Mouse (Mus musculus): ENCODE data around the gene Clptm1.
"Not testable (repeated sequence)": the region's sequence is repeated elsewhere in the genome, so short reads cannot be mapped to it uniquely, and the experiment has no call there.

Gene Clptm1

DNA sequence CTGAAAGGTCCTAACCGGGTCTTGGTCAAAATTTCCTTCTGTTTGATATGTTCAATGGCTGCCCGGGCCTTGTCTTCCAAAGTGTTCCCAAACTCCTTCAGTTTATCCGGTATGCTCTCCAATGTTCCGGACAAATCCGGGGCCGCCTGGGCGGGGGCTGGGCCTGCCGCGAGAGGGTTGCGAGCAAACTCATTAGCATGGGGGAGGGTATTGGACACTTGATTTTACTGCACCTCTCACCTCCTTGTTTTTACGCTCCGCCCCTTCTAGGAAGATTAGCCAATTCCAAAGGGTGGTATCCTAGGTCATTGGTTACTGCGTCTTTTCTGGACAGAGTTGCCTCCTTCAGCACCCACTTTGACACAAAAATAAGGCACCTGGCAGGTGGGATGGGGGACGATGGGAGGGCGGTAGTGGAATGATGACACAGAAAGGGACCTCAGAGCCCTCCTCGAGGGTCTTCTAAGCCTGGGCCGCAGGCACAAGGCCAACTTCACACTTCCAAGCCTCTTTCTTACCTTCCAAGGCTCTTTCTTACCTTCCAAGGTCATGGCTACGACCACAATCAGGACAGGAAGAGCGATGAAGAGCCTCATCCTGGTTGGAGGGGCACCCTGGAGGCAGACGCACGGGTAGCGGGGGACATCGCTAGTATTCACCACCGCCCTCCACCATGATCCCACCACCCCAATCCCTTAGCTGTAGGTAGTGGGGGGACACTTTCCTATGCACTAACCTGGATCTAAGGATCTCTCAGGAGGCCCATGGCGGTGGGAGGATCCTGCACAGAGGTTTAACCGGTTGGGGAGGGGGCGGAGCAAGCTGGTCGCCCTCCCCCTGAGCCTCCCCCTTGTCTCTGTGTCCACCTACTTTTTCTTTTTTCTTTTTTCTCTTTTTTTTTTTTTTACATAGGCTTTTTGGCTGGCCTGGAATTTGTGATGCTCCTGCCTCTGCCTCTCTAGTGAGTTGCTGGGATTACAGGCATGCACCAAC is 27.3 kb upstream of the Clptm1 start, which contains the start of gene Apoc1:
Gene Apoc1, minus strand, starts transcription at position 788 of the 993 bp plus-strand sequence.
- no peak for DNase-seq (ENCODE audit: low spot score in 2 of 2)

- DNase-seq (ENCODE audit: low spot score in 2 of 2): no peak
These were observed 26.6 kb upstream of the Clptm1 start for GRCm38 (mm10) chr7:19691434-19691833.

DNA sequence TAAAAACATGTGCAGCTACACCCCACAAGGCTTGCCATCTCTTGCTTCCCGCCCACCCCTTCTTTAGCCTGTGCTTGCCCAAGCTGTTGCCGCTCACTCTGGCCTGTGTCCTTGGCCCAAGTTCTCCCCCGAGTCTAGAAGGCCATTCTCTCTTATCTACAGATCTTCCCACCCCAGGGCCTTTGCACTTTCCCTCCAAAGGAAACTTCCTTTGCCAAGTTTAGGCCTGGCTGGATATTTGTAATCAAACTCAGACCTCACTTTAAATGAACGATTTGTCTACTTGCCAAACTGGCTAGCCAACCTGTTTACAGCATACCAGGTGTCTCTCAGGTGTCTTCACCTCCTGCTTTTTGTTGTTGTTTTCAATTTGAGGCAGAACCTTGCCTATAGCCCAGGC is 26.0 kb upstream of the Clptm1 start:
- no peak for DNase-seq (ENCODE audit: low spot score in 2 of 2)

- DNase-seq (ENCODE audit: low spot score in 2 of 2): no peak
These were observed 23.8 kb upstream of the Clptm1 start for GRCm38 (mm10) chr7:19688611-19689010.

DNA sequence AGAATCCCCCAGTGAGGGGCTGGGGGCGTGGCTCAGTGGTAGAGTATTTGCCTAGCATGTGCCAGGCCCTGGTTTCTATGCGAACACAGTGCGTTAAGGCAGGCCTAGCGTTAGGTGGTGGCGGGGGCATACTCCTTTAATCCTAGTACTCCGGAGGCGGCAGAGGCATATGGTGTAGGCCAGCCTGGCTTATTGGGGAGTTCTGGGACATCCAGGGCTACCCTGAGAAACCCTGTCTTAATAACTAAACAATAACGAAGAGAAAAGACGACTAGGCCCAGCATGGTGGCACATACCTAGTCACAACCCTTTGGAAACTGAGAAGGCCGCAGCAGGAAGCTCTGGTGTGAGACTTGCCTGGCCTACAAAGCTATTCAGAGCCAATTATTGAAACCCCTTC is 23.3 kb upstream of the Clptm1 start:
- no peak for DNase-seq (ENCODE audit: low spot score in 2 of 2)

- DNase-seq (ENCODE audit: low spot score in 2 of 2): not testable (repeated sequence)
These were observed 22.2 kb upstream of the Clptm1 start for GRCm38 (mm10) chr7:19686927-19687583.

- no peak for DNase-seq (ENCODE audit: low spot score in 2 of 2)
These were observed 21.7 kb upstream of the Clptm1 start for GRCm38 (mm10) chr7:19686521-19686920.

DNA sequence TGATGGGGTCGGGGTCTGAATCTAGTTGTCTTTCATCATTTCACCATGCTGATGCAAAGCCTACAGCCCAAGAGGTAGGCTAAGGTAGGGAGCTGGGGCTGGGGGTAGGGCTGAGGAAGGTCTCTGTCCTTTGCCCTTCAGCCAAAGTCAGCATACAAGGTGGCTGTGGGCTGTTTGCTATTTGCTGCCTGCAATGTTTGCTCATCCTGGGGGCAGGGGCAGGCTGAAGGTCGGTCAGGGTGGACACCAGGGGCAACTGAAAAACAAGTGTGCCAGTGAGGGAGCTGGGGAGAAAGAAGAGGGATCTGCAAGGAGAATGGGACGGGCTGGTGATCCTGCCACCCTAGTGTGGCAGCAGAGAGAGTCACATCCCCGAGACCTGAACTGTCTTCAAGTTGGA is 20.5 kb upstream of the Clptm1 start:
- DNase-seq (ENCODE audit: low spot score in 2 of 2): no peak

- DNase-seq (ENCODE audit: low spot score in 2 of 2): no peak
These were observed 19.0 kb upstream of the Clptm1 start for GRCm38 (mm10) chr7:19683771-19684201.

DNA sequence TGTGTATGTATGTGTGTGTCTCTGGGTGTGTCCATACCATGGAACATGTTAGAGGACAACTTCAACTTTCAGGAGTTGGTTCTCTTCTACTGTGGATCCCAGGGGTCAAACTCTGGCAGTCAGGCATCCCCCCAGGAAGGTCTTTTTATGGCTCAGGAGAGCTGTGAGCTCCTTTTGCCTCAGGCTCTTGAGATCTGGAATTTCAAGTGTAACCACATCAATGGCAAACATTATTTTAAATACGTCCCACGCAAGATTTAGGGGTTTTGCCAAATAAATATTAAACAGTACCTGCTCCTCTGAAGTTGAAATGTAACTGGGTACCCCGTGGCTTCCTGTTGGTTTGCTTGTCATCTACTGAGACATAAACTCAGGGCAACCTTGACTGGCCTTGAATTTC is 18.1 kb upstream of the Clptm1 start:
- DNase-seq (ENCODE audit: low spot score in 2 of 2): no peak

- DNase-seq (ENCODE audit: low spot score in 2 of 2): no peak
These were observed 16.4 kb upstream of the Clptm1 start, which contains the start of the genes Gm44805 and Apoc4 for GRCm38 (mm10) chr7:19681202-19681694. TSS of gene Gm44805 (minus strand) at chr7:19681423. TSS of gene Apoc4 (minus strand) at chr7:19681479.

GRCm38 (mm10) chr7:19680702-19681101 is 15.9 kb upstream of the Clptm1 start:
- no peak for DNase-seq (ENCODE audit: low spot score in 2 of 2)

DNA sequence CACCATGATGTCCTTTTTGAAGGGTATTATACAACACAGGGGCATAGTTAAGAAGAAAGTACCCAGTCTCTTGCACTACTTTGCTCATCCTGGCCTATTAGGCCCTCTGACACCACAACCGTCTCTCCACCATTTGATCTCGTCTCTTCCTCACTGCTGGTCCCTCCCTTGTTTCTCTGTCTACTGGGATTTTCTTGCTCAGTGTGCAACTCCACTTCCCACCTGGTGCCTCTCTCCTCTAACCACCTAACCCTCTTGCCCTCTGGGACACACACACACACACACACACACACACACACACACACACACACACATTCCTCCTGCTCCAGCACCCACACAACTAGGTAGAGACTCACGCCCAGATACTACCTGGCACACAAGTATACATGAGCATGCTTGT is 14.1 kb upstream of the Clptm1 start:
- no peak for DNase-seq (ENCODE audit: low spot score in 2 of 2)

DNA sequence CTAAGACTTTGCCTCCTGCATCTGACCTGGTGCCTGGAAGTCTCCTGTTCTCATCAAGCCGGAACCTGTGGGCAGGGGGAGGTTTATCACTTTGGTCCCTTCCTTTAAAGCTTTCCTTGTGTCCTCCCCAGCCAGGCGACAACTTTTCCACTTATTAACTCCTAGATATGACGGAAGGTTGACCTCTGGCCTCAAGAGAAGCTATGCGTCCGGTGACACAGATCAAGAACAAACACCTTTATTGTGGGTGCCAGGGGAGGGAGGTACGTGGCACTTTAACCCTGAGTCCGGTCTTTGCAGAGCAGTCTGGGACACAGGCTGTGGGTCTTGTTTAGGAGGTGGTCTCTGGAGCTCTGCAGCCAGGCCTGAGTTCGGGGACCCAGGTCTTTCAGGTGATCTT is 13.0 kb upstream of the Clptm1 start, which contains the start of gene Apoc2:
Gene Apoc2, minus strand, starts transcription at position 70 of the 400 bp plus-strand sequence.
- no peak for DNase-seq (ENCODE audit: low spot score in 2 of 2)

DNA sequence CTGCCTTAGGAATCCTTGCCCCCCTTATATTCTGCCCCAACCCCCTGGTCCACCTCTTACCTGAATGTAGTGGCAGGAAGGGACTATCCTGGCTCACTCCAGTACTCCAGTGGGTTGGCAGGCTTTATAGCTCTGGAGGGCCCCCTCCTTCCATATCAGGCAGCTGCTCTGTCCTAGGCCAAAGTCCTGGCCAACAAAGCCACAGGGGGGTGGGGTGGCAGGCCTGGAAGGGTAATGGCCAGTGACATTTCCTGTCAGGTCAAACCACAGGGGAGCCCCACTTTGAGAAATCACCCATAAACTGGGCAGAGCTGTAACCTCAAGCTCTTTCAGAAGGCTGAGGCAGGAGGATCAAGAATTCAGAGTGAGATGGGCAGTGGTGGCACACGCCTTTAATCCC is 11.8 kb upstream of the Clptm1 start:
- no peak for DNase-seq (ENCODE audit: low spot score in 2 of 2)

GRCm38 (mm10) chr7:19675824-19676223 is 11.0 kb upstream of the Clptm1 start:
- no peak for DNase-seq (ENCODE audit: low spot score in 2 of 2)

GRCm38 (mm10) chr7:19673083-19673699 is 8.4 kb upstream of the Clptm1 start:
- DNase-seq (ENCODE audit: low spot score in 2 of 2): no peak

DNA sequence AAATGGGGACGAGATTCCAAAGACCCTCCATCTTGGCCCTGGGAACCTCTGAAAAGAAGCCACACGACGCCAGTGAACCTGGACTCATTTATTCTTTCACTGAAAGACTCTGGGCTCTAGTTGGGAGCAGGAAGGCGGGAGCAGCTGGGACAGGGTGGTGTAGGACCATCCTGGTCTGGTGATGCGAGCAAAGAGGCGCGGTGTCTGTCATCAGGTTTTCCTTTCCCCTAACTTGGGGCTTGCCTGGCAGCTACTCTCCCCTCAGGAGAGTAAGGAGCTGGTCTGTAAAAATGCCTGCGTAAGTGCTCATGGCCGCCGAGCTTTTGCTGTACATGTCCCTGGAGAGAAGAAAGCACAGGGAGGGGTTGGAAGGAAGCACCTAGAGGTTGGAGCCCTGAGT is 6.7 kb upstream of the Clptm1 start:
- no peak for DNase-seq (ENCODE audit: low spot score in 2 of 2)

- DNase-seq (ENCODE audit: low spot score in 2 of 2): peak; percentile 72 to 84
These were observed 4.3 kb upstream of the Clptm1 start for GRCm38 (mm10) chr7:19668947-19669721.

- DNase-seq (ENCODE audit: low spot score in 2 of 2): no peak
These were observed 2.6 kb upstream of the Clptm1 start for GRCm38 (mm10) chr7:19667434-19667833.

- DNase-seq (ENCODE audit: low spot score in 2 of 2): no peak
These were observed 1.9 kb upstream of the Clptm1 start for GRCm38 (mm10) chr7:19666750-19667149.

All from spleen, postnatal 14 days (tissue).